Mouse (Mus musculus): ENCODE measurements around the gene Gm20388. TPM values are rescaled to one million over a fixed set of nuclear protein-coding genes. Genes with fewer than 3 reads are reported as not detected.

The Gm20388 gene
- total RNA-seq, 1 experiment from 2014 or later: 18.4 TPM

- ATAC-seq (replicated peaks in 1 of 2; ENCODE audit: insufficient read depth in 1 of 2, low FRiP score in 2 of 2, low TSS enrichment in 1 of 2, low read depth in 1 of 2, poor library complexity in 2 of 2, severe bottlenecking in 2 of 2): no peak
Observed at GRCm38 (mm10) chr8:122635878-122636802, 2725.5 kb downstream of the Gm20388 start.

GRCm38 (mm10) chr8:122636803-122637175 lies 2726.1 kb downstream of the Gm20388 start:
- no peak for ATAC-seq (replicated peaks in 1 of 2; ENCODE audit: insufficient read depth in 1 of 2, low FRiP score in 2 of 2, low TSS enrichment in 1 of 2, low read depth in 1 of 2, poor library complexity in 2 of 2, severe bottlenecking in 2 of 2)

- ATAC-seq (replicated peaks in 1 of 2; ENCODE audit: insufficient read depth in 1 of 2, low FRiP score in 2 of 2, low TSS enrichment in 1 of 2, low read depth in 1 of 2, poor library complexity in 2 of 2, severe bottlenecking in 2 of 2): no peak
Observed at GRCm38 (mm10) chr8:122637230-122637629, 2726.6 kb downstream of the Gm20388 start.

GRCm38 (mm10) chr8:122638601-122639000 lies 2728.0 kb downstream of the Gm20388 start:
- no peak for ATAC-seq (replicated peaks in 1 of 2; ENCODE audit: insufficient read depth in 1 of 2, low FRiP score in 2 of 2, low TSS enrichment in 1 of 2, low read depth in 1 of 2, poor library complexity in 2 of 2, severe bottlenecking in 2 of 2)

GRCm38 (mm10) chr8:122639521-122640248 lies 2729.0 kb downstream of the Gm20388 start:
- no peak for ATAC-seq (replicated peaks in 1 of 2; ENCODE audit: insufficient read depth in 1 of 2, low FRiP score in 2 of 2, low TSS enrichment in 1 of 2, low read depth in 1 of 2, poor library complexity in 2 of 2, severe bottlenecking in 2 of 2)

- ATAC-seq (replicated peaks in 1 of 2; ENCODE audit: insufficient read depth in 1 of 2, low FRiP score in 2 of 2, low TSS enrichment in 1 of 2, low read depth in 1 of 2, poor library complexity in 2 of 2, severe bottlenecking in 2 of 2): no peak
Observed at GRCm38 (mm10) chr8:122640825-122641224, 2730.2 kb downstream of the Gm20388 start.

- no peak for ATAC-seq (replicated peaks in 1 of 2; ENCODE audit: insufficient read depth in 1 of 2, low FRiP score in 2 of 2, low TSS enrichment in 1 of 2, low read depth in 1 of 2, poor library complexity in 2 of 2, severe bottlenecking in 2 of 2)
Observed at GRCm38 (mm10) chr8:122641406-122641805, 2730.8 kb downstream of the Gm20388 start.

- no peak for ATAC-seq (replicated peaks in 1 of 2; ENCODE audit: insufficient read depth in 1 of 2, low FRiP score in 2 of 2, low TSS enrichment in 1 of 2, low read depth in 1 of 2, poor library complexity in 2 of 2, severe bottlenecking in 2 of 2)
Observed at GRCm38 (mm10) chr8:122642071-122642470, 2731.4 kb downstream of the Gm20388 start.

- no peak for ATAC-seq (replicated peaks in 1 of 2; ENCODE audit: insufficient read depth in 1 of 2, low FRiP score in 2 of 2, low TSS enrichment in 1 of 2, low read depth in 1 of 2, poor library complexity in 2 of 2, severe bottlenecking in 2 of 2)
Observed at GRCm38 (mm10) chr8:122644175-122644954, 2733.7 kb downstream of the Gm20388 start.

GRCm38 (mm10) chr8:122646337-122646736 lies 2735.7 kb downstream of the Gm20388 start:
- no peak for ATAC-seq (replicated peaks in 1 of 2; ENCODE audit: insufficient read depth in 1 of 2, low FRiP score in 2 of 2, low TSS enrichment in 1 of 2, low read depth in 1 of 2, poor library complexity in 2 of 2, severe bottlenecking in 2 of 2)

GRCm38 (mm10) chr8:122648192-122648970 lies 2737.7 kb downstream of the Gm20388 start:
- no peak for ATAC-seq (replicated peaks in 1 of 2; ENCODE audit: insufficient read depth in 1 of 2, low FRiP score in 2 of 2, low TSS enrichment in 1 of 2, low read depth in 1 of 2, poor library complexity in 2 of 2, severe bottlenecking in 2 of 2)

GRCm38 (mm10) chr8:122651326-122651921 lies 2740.8 kb downstream of the Gm20388 start:
- no peak for ATAC-seq (replicated peaks in 1 of 2; ENCODE audit: insufficient read depth in 1 of 2, low FRiP score in 2 of 2, low TSS enrichment in 1 of 2, low read depth in 1 of 2, poor library complexity in 2 of 2, severe bottlenecking in 2 of 2)

- no peak for ATAC-seq (replicated peaks in 1 of 2; ENCODE audit: insufficient read depth in 1 of 2, low FRiP score in 2 of 2, low TSS enrichment in 1 of 2, low read depth in 1 of 2, poor library complexity in 2 of 2, severe bottlenecking in 2 of 2)
Observed at GRCm38 (mm10) chr8:122652643-122653042, 2742.0 kb downstream of the Gm20388 start.

- no peak for ATAC-seq (replicated peaks in 1 of 2; ENCODE audit: insufficient read depth in 1 of 2, low FRiP score in 2 of 2, low TSS enrichment in 1 of 2, low read depth in 1 of 2, poor library complexity in 2 of 2, severe bottlenecking in 2 of 2)
Observed at GRCm38 (mm10) chr8:122654768-122655167, 2744.1 kb downstream of the Gm20388 start.

- ATAC-seq (replicated peaks in 1 of 2; ENCODE audit: insufficient read depth in 1 of 2, low FRiP score in 2 of 2, low TSS enrichment in 1 of 2, low read depth in 1 of 2, poor library complexity in 2 of 2, severe bottlenecking in 2 of 2): peak; percentile 5 to 22; a peak in 2 of 4 replicates
Observed at GRCm38 (mm10) chr8:122656056-122656999, 2745.7 kb downstream of the Gm20388 start.
